Mouse (Mus musculus): ENCODE results near the gene Armc9.

- TF ChIP-seq CTCF (IDR thresholded peaks at IDR 0.05; ENCODE audit: low read depth): no peak
- no peak for TF ChIP-seq EP300 (IDR thresholded peaks at IDR 0.05; ENCODE audit: low read depth)
Observed at GRCm38 (mm10) chr1:86198276-86198675, 43.7 kb downstream of the Armc9 start.
